Mouse (Mus musculus) heart, adult 2 months (tissue): ENCODE measurements around the gene Cfap97. TPM values are rescaled to one million over a fixed set of nuclear protein-coding genes. Genes with fewer than 3 reads are reported as not detected.

Source experiments
- DNase-seq, 2 experiments: peaks; one replicate each; pipeline ENCODE4 v3.0.0; 2021
- H3K27ac ChIP-seq: fragments of 200-600 bp; 2 replicates; pipeline ENCODE4 v1.8.1; 2022
- H3K27me3 ChIP-seq: fragments of 200-500 bp; 2 replicates; pipeline ENCODE4 v1.6.1; 2012; ENCODE audit warnings: mild to moderate bottlenecking, low read length, inconsistent platforms, mixed read lengths; ENCODE audit not compliant: control insufficient read depth, insufficient read depth
- H3K36me3 ChIP-seq: fragments of 200-500 bp; 2 replicates; pipeline ENCODE4 v1.6.1; 2012; ENCODE audit warnings: low read length, inconsistent platforms; ENCODE audit not compliant: control insufficient read depth, insufficient read depth
- H3K4me1 ChIP-seq: fragments of 200-500 bp; 2 replicates; pipeline ENCODE4 v1.6.1; 2011; ENCODE audit warnings: low read length; ENCODE audit not compliant: control insufficient read depth, insufficient read depth
- H3K4me3 ChIP-seq: fragments of 200-600 bp; 2 replicates; pipeline ENCODE4 v1.8.1; 2022
- H3K79me2 ChIP-seq: fragments of 200-500 bp; replicated peaks from 2 replicates; pipeline ENCODE4 v1.6.1; 2012; ENCODE audit warnings: mild to moderate bottlenecking, inconsistent platforms, low read length, moderate library complexity, mixed read lengths; ENCODE audit not compliant: control insufficient read depth, insufficient read depth
- H3K9ac ChIP-seq: fragments of 200-500 bp; 2 replicates; pipeline ENCODE4 v1.6.1; 2012; ENCODE audit warnings: low read depth, mild to moderate bottlenecking, control low read depth, inconsistent platforms, low read length, mixed read lengths
- CTCF ChIP-seq: fragments of 200-600 bp; IDR thresholded peaks from 2 replicates; pipeline ENCODE4 v1.8.1; 2022; ENCODE audit warnings: antibody characterized with exemption, mild to moderate bottlenecking, moderate library complexity
- EP300 ChIP-seq: fragments of 200-500 bp; IDR thresholded peaks from 2 replicates; pipeline ENCODE4 v1.6.1; 2011; ENCODE audit warnings: low read depth, low read length, control low read depth; ENCODE audit not compliant: insufficient read depth
- POLR2A ChIP-seq: fragments of 200-500 bp; IDR thresholded peaks from 2 replicates; pipeline ENCODE4 v1.6.1; 2011; ENCODE audit warnings: mild to moderate bottlenecking, low read depth, low read length, control low read depth; ENCODE audit not compliant: insufficient read depth
- WGBS: fragments of 180-500 bp; shearing (Covaris S2); methylation state at CpG from one replicate; pipeline ENCODE4 v1.1.7; 2018; 5-methylcytosine and 5-hydroxymethylcytosine counted together
- intact Hi-C: fragments of 180-260 bp; cut with DNase I; formaldehyde crosslinking; loops from one replicate; pipeline ENCODE4 v1.15.1; 2025
- polyA plus RNA-seq: library from polyadenylated mRNA; depleted of rRNA; stranded (reverse); fragments of >200 nt; gene quantifications from 2 replicates; pipeline ENCODE4 v1.2.3, GENCODE M21; 2012
- total RNA-seq, 2 experiments: library from RNA; stranded (reverse); gene quantifications; 2 replicates each; pipeline ENCODE4 v1.2.3; 2021

Cfap97 gene
- total and polyA plus RNA-seq, 3 experiments: 4.7 to 13.6 (median 12.2) TPM

GRCm38 (mm10) chr8:46149306-46149705, 2.3 kb upstream of the Cfap97 start:
- intact Hi-C loops: no loop called here
- Histone ChIP-seq H3K4me1 (peaks cover 8% of the 10 kb centered on the region), H3K27me3 (no peaks in the 10 kb centered on the region), H3K4me3 (no peak overlapping the region), H3K27ac (no peak overlapping the region), H3K9ac (no peak overlapping the region), H3K79me2 (no peaks in the 10 kb centered on the region), H3K36me3 (peaks cover 2% of the 10 kb centered on the region)
- 85% methylated on average over 6 of the region's 6 CpGs for WGBS
- TF ChIP-seq CTCF (no peak), POLR2A (no peak), EP300 (no peak)
- no peak for DNase-seq

DNA sequence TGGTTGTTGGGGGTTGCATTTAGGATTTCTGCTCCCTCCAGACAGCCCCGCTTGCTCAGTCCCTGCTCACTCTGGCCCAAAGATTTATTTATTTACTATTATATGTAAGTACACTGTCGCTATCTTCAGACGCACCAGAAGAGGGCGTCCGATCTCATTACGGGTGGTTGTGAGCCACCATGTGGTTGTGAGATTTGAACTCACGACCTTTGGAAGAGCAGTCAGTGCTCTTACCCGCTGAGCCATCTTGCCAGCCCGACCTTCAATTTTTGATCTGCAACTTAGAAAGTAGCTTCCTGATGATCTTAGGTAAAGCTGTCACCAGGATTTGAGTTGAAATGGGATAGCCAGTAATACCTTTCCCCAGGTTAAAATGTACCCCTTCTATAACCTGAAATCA, 1.8 kb upstream of the Cfap97 start:
- TF ChIP-seq CTCF (peak; percentile 41), EP300 (no peak), POLR2A (no peak)
- intact Hi-C loops: no loop called here
- no peak for DNase-seq
- peaks cover 2% of the 10 kb centered on the region for H3K36me3 ChIP-seq
- H3K4me1 ChIP-seq: peaks cover 8% of the 10 kb centered on the region
- no peaks in the 10 kb centered on the region for H3K79me2 ChIP-seq
- H3K27me3 ChIP-seq: no peaks in the 10 kb centered on the region
- WGBS: 90% methylated on average over 9 of the region's 9 CpGs
- H3K4me3 ChIP-seq: no peak overlapping the region
- no peak overlapping the region for H3K9ac ChIP-seq
- H3K27ac ChIP-seq: no peak overlapping the region

DNA sequence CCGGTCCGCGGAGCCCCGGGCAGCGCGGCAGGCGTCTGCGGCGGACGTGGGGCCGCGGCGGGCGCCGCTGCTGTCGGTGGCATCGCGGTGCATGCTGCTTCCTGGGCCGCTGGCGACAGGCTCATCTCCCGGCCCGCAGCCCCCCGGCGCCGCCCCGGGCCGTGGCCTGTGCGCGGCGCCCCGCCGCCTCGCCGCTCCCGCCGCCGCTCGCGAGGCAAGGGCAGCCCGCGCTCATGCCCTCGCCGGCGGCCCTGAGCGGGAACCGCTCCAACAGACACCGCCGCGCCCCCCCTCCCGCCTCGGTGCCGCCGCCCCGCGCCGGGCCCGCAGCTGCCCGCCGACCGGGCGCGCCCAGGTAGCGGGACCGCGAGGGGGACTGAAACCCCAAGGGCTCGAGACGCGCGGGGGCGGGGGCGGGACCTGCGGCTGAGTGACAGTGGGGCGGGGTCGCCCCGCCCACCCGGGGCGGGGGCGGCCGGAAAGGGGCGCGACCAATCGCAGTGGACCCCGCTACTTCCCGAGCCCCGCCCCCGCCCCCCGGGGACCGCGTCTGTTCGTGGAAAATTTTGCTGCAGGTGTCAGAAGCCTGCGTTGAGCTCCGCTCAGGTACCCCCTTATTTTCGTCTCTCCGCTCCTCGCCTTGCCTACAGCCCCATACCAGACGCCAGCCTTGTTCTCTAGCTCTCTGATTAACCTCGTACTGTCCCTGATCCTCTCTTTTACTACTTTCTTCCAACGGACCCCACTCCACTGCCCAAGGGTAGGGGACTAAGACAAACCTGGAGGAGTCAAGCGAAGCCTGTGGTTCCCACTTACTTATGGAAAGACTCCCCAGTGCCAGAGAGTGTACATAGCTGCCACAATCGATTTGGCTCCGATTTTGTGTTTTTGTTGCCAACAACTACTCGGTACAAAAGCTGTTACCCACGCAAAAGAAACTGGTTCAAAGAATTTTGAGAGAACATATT, 777 bp downstream of the Cfap97 start, which contains the start of gene Snx25:
Gene Snx25, minus strand, starts transcription at position 96 of the 968 bp plus-strand sequence.
- Histone ChIP-seq H3K9ac (peak within 1 kb of the TSS; percentile 97), H3K27ac (peak within 1 kb of the TSS; percentile 61), H3K36me3 (peaks cover 2% of the 10 kb centered on the region), H3K79me2 (no peaks in the 10 kb centered on the region), H3K4me1 (peaks cover 4% of the 10 kb centered on the region), H3K27me3 (no peaks in the 10 kb centered on the region), H3K4me3 (peak within 1 kb of the TSS; percentile 72)
- intact Hi-C loops: loop anchor here (1.0 kb wide), 1 partner anchor 11 kb away; no protein-coding TSS in a partner anchor
- no peak for TF ChIP-seq CTCF
- TF ChIP-seq POLR2A: no peak
- no peak for TF ChIP-seq EP300
- 2% methylated on average over 88 of the region's 103 CpGs for WGBS
- peak; percentile 92 for DNase-seq

- H3K4me3 ChIP-seq: peak overlapping the region; percentile 72
- no peak for DNase-seq
- WGBS: 11% methylated on average over 2 of the region's 2 CpGs
- peaks cover 2% of the 10 kb centered on the region for H3K36me3 ChIP-seq
- H3K9ac ChIP-seq: no peak overlapping the region
- peak overlapping the region; percentile 61; the same call in 1 of the 2 replicates for H3K27ac ChIP-seq
- H3K4me1 ChIP-seq: peaks cover 4% of the 10 kb centered on the region
- H3K27me3 ChIP-seq: no peaks in the 10 kb centered on the region
- intact Hi-C loops: no loop called here
- TF ChIP-seq POLR2A (no peak), CTCF (no peak), EP300 (no peak)
- H3K79me2 ChIP-seq: no peaks in the 10 kb centered on the region
These were observed 1.5 kb downstream of the Cfap97 start for GRCm38 (mm10) chr8:46153042-46153441.

DNA sequence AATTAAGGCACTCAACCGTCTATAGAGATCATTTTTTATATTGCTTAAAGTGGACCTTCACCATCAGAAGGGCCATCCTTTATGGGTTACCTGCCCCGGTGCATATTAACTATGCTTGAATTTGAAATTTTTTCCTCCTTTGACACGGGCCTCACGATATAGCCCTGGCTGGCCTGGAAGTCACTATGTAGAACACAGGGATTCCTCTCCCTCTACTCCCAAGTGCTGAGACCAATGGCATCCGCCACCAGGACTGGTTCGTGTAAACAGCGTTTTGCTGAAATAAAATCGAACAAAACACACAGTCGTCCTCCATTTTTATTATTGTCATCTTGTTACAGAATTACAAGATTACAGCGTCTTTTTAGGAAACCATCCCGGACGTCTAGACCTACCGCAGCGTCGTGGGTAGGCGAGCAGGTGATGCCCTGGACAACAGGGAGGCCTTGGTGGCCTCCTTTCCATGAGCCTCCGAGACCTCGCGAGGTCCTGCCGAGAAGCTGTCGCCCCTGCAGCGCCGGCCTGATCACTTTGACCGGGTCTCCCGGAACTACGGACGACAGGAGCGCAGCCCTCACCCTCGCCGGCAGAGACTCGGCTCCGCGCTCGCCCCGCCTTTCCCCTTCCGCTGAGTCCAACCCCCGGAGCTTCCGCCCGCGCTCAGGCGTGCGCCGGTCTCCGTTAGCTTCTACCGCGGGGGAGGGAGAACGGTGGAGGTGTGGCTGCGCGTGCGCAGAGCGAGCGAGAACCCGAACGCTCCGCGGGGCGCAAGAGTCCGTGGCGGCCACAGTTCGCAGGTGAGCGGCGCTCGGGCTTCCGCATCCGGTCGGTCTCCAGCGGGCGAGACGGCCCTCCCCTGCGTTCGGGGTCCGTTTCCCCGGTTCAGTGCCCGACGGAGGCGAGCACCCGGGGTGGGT, 11.6 kb downstream of the Cfap97 start:
- peak overlapping the region; percentile 81 for H3K27ac ChIP-seq
- peak overlapping the region; percentile 97 for H3K9ac ChIP-seq
- DNase-seq: peak; percentile 97 to 98
- H3K36me3 ChIP-seq: 0 out of 2 replicates have a peak, but pooled peaks cover 4% of the 10 kb centered on the region
- intact Hi-C loops: loop anchor here (1.0 kb wide), 1 partner anchor 11 kb away; the partner anchor contains the start of gene Snx25
- no peak for TF ChIP-seq CTCF
- 0 out of 2 replicates have a peak, but pooled peaks have one; percentile 33 for TF ChIP-seq EP300
- TF ChIP-seq POLR2A: peak; percentile 98
- no peaks in the 10 kb centered on the region; the same call in 1 of the 2 replicates for H3K79me2 ChIP-seq
- peak overlapping the region; percentile 89 for H3K4me3 ChIP-seq
- peaks cover 1% of the 10 kb centered on the region; the same call in 1 of the 2 replicates for H3K4me1 ChIP-seq
- WGBS: 2% methylated on average over 77 of the region's 77 CpGs
- no peaks in the 10 kb centered on the region for H3K27me3 ChIP-seq
